Mouse (Mus musculus): Measurements from ENCODE around the gene Kcnk12. TPM values are rescaled to one million over a fixed set of nuclear protein-coding genes. Genes with fewer than 3 reads are reported as not detected.

Kcnk12 gene
- polyA plus RNA-seq, 1 experiment from 2014 or later: 1.6 TPM

GRCm38 (mm10) chr17:87784141-87784831 lies 13.5 kb downstream of the Kcnk12 start:
- H3K9me3 ChIP-seq: no peaks in the 10 kb centered on the region
- ATAC-seq (replicated peaks): no peak
- no peaks in the 10 kb centered on the region for H3K36me3 ChIP-seq
- H3K27me3 ChIP-seq: no peaks in the 10 kb centered on the region
- no peak overlapping the region for H3K4me3 ChIP-seq
- no peaks in the 10 kb centered on the region for H3K4me1 ChIP-seq
- H3K4me2 ChIP-seq (replicated peaks): no peak overlapping the region
- no peak overlapping the region for H3K27ac ChIP-seq (replicated peaks)
- WGBS: 61% methylated on average over 14 of the region's 14 CpGs
- no peak overlapping the region for H3K9ac ChIP-seq (replicated peaks)

GRCm38 (mm10) chr17:87781244-87781643 lies 16.6 kb downstream of the Kcnk12 start:
- H3K4me2 ChIP-seq (replicated peaks): no peak overlapping the region
- H3K27ac ChIP-seq (replicated peaks): no peak overlapping the region
- H3K36me3 ChIP-seq: no peaks in the 10 kb centered on the region
- H3K27me3 ChIP-seq: no peaks in the 10 kb centered on the region
- no peak overlapping the region for H3K9ac ChIP-seq (replicated peaks)
- WGBS: 94% methylated on average over 5 of the region's 5 CpGs
- no peaks in the 10 kb centered on the region for H3K9me3 ChIP-seq
- H3K4me3 ChIP-seq: no peak overlapping the region
- ATAC-seq (replicated peaks): no peak
- H3K4me1 ChIP-seq: no peaks in the 10 kb centered on the region

GRCm38 (mm10) chr17:87780164-87780563 lies 17.6 kb downstream of the Kcnk12 start:
- Histone ChIP-seq H3K9me3 (no peaks in the 10 kb centered on the region), H3K27me3 (no peaks in the 10 kb centered on the region), H3K4me2 (replicated peaks) (no peak overlapping the region), H3K36me3 (no peaks in the 10 kb centered on the region), H3K27ac (replicated peaks) (no peak overlapping the region), H3K9ac (replicated peaks) (no peak overlapping the region), H3K4me3 (no peak overlapping the region), H3K4me1 (no peaks in the 10 kb centered on the region)
- no peak for ATAC-seq (replicated peaks)
- WGBS: 55% methylated on average over 2 of the region's 2 CpGs

- Histone ChIP-seq H3K9ac (replicated peaks) (no peak overlapping the region), H3K9me3 (no peaks in the 10 kb centered on the region), H3K4me3 (no peak overlapping the region), H3K36me3 (no peaks in the 10 kb centered on the region), H3K27ac (replicated peaks) (no peak overlapping the region), H3K27me3 (no peaks in the 10 kb centered on the region), H3K4me2 (replicated peaks) (no peak overlapping the region), H3K4me1 (no peaks in the 10 kb centered on the region)
- no peak for ATAC-seq (replicated peaks)
- 81% methylated on average over 8 of the region's 8 CpGs for WGBS
These were observed 22.8 kb downstream of the Kcnk12 start for GRCm38 (mm10) chr17:87774982-87775381.

GRCm38 (mm10) chr17:87773175-87773574 lies 24.6 kb downstream of the Kcnk12 start:
- Histone ChIP-seq H3K4me3 (no peak overlapping the region), H3K4me1 (no peaks in the 10 kb centered on the region), H3K9me3 (no peaks in the 10 kb centered on the region), H3K36me3 (no peaks in the 10 kb centered on the region), H3K27me3 (no peaks in the 10 kb centered on the region), H3K4me2 (replicated peaks) (no peak overlapping the region), H3K27ac (replicated peaks) (no peak overlapping the region), H3K9ac (replicated peaks) (no peak overlapping the region)
- 88% methylated on average over 3 of the region's 3 CpGs for WGBS
- ATAC-seq (replicated peaks): no peak

GRCm38 (mm10) chr17:87770766-87771165 lies 27.0 kb downstream of the Kcnk12 start:
- no peak overlapping the region for H3K9ac ChIP-seq (replicated peaks)
- no peak for ATAC-seq (replicated peaks)
- no peaks in the 10 kb centered on the region for H3K36me3 ChIP-seq
- no peaks in the 10 kb centered on the region for H3K9me3 ChIP-seq
- 51% methylated on average over 5 of the region's 5 CpGs for WGBS
- no peaks in the 10 kb centered on the region for H3K4me1 ChIP-seq
- no peak overlapping the region for H3K4me2 ChIP-seq (replicated peaks)
- H3K27me3 ChIP-seq: no peaks in the 10 kb centered on the region
- no peak overlapping the region for H3K4me3 ChIP-seq
- no peak overlapping the region for H3K27ac ChIP-seq (replicated peaks)

GRCm38 (mm10) chr17:87766888-87767287 lies 30.9 kb downstream of the Kcnk12 start:
- Histone ChIP-seq H3K4me3 (no peak overlapping the region), H3K9me3 (no peaks in the 10 kb centered on the region), H3K4me2 (replicated peaks) (no peak overlapping the region), H3K9ac (replicated peaks) (no peak overlapping the region), H3K27me3 (no peaks in the 10 kb centered on the region), H3K4me1 (no peaks in the 10 kb centered on the region), H3K27ac (replicated peaks) (no peak overlapping the region), H3K36me3 (no peaks in the 10 kb centered on the region)
- 89% methylated on average over 6 of the region's 6 CpGs for WGBS
- ATAC-seq (replicated peaks): no peak

GRCm38 (mm10) chr17:87765031-87765430 lies 32.8 kb downstream of the Kcnk12 start:
- H3K9ac ChIP-seq (replicated peaks): no peak overlapping the region
- H3K4me1 ChIP-seq: no peaks in the 10 kb centered on the region
- H3K27ac ChIP-seq (replicated peaks): no peak overlapping the region
- no peaks in the 10 kb centered on the region for H3K27me3 ChIP-seq
- H3K4me3 ChIP-seq: no peak overlapping the region
- H3K36me3 ChIP-seq: no peaks in the 10 kb centered on the region
- H3K4me2 ChIP-seq (replicated peaks): no peak overlapping the region
- H3K9me3 ChIP-seq: no peaks in the 10 kb centered on the region
- WGBS: 92% methylated on average over 11 of the region's 11 CpGs
- no peak for ATAC-seq (replicated peaks)

GRCm38 (mm10) chr17:87763146-87763545 lies 34.6 kb downstream of the Kcnk12 start:
- H3K27me3 ChIP-seq: no peaks in the 10 kb centered on the region
- ATAC-seq (replicated peaks): no peak
- 40% methylated on average over 7 of the region's 7 CpGs for WGBS
- no peak overlapping the region for H3K9ac ChIP-seq (replicated peaks)
- H3K4me2 ChIP-seq (replicated peaks): no peak overlapping the region
- H3K27ac ChIP-seq (replicated peaks): no peak overlapping the region
- H3K9me3 ChIP-seq: no peaks in the 10 kb centered on the region
- no peaks in the 10 kb centered on the region for H3K4me1 ChIP-seq
- H3K36me3 ChIP-seq: no peaks in the 10 kb centered on the region
- no peak overlapping the region for H3K4me3 ChIP-seq

- H3K4me1 ChIP-seq: no peaks in the 10 kb centered on the region
- H3K9me3 ChIP-seq: no peaks in the 10 kb centered on the region
- no peak overlapping the region for H3K4me3 ChIP-seq
- no peaks in the 10 kb centered on the region for H3K27me3 ChIP-seq
- no peak overlapping the region for H3K9ac ChIP-seq (replicated peaks)
- H3K36me3 ChIP-seq: no peaks in the 10 kb centered on the region
- H3K27ac ChIP-seq (replicated peaks): no peak overlapping the region
- H3K4me2 ChIP-seq (replicated peaks): no peak overlapping the region
- ATAC-seq (replicated peaks): no peak
- WGBS: 85% methylated on average over 4 of the region's 4 CpGs
These were observed 37.5 kb downstream of the Kcnk12 start for GRCm38 (mm10) chr17:87760315-87760714.

- Histone ChIP-seq H3K27ac (replicated peaks) (peak overlapping the region; percentile 87), H3K4me2 (replicated peaks) (peak overlapping the region; percentile 89), H3K4me1 (peaks cover 31% of the 10 kb centered on the region), H3K9ac (replicated peaks) (peak overlapping the region; percentile 63), H3K4me3 (peak overlapping the region; percentile 56), H3K9me3 (no peaks in the 10 kb centered on the region), H3K36me3 (no peaks in the 10 kb centered on the region), H3K27me3 (peaks cover 14% of the 10 kb centered on the region; the same call in 1 of the 2 replicates)
- peak; percentile 71 for ATAC-seq (replicated peaks)
- WGBS: 2% methylated on average over 101 of the region's 101 CpGs
These were observed 51.6 kb downstream of the Kcnk12 start for GRCm38 (mm10) chr17:87745926-87746888.

Measured in forebrain, embryonic 15.5 days (tissue).